ENCODE assay signal across 9 mouse cellular contexts in the genomic region with DNA sequence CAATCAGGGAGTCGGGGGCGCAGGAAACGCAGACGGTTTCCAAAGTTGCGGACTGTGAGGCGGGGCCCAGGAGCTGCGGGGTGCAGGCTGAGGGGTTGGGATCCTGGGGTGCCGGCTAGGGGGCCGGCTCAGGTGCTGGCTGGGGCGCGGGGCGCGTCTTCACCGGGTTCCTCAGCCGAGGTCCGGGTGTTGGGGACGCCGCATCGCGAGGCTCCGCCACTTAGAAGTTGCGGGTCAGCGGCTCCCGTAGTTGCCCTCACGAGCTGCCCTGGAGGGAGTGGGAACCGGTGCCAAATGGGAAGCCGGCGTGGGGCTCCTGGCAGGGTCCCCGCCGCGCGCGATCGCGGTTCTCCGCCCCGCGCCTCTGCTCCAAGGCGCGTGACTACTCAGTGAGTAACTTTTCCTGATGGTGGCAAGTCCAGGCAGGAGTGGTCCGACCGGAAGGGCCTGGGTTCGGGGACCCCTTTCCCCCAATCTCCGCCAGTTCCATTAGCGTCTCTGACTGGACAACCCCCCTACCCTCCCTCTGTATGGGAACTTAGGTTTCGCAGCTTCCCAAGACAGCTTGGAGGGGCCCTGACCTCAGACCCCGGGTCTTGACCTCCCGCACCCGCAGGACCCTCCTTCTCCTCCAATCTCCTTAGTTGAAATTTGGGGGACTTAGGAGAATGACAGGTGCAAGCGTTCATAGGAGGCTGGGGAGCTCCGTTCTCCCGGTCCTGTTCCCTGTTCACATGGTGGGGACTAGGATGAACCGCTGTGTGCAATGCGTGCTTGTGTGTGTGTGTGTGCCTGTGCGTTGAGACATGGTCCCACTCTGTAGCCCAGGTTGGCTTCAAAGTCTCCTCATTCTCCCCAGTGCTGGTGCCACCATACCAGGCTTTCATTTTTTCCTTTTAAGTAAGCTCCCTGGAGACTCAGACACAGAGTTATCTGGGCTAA. TPM values are rescaled to one million over a fixed set of nuclear protein-coding genes. Genes with fewer than 3 reads are reported as not detected.
DNase-seq lines count a peak whose midpoint lies in the region; ATAC-seq lines count a peak whose summit lies in the region.
"Had no signal": no experiment of that assay in that cellular context is flagged by ENCODE, and none has a peak within 500 bp of the region (broad histone marks: within the 10 kb centered on the region; RNA-seq: fewer than 3 reads in every experiment).

No protein-coding gene starts in this region.

- H3K27ac ChIP-seq in forebrain, embryonic 13.5 days: peak overlapping the region; percentile 62
- peak overlapping the region; percentile 90 for H3K27ac ChIP-seq in kidney, embryonic 15.5 days
- peak overlapping the region; percentile 68 for H3K27ac ChIP-seq in midbrain, embryonic 11.5 days (ENCODE audit: low read depth, low read length)

- H3K4me3 ChIP-seq in forebrain, embryonic 13.5 days: peak overlapping the region; percentile 91
- H3K4me3 ChIP-seq in kidney, embryonic 15.5 days (replicated peaks): peak overlapping the region; percentile 88
- peak overlapping the region; percentile 94 for H3K4me3 ChIP-seq in midbrain, embryonic 11.5 days (ENCODE audit: low read depth, low read length)

- peak; percentile 17 for DNase-seq in left cerebral cortex, adult 11 months (ENCODE audit: low spot score)
- DNase-seq in left cerebral cortex, postnatal 36 days (ENCODE audit: low spot score in 2 of 2): no peak
- DNase-seq in NIH3T3 (ENCODE audit: low read depth): peak; percentile 57
- DNase-seq in midbrain, embryonic 11.5 days (ENCODE audit: low spot score, missing footprints): peak; percentile 90
- no peak for DNase-seq in ovary, postnatal 14 days (ENCODE audit: low spot score)
- no peak for DNase-seq in frontal cortex, postnatal 36 days (ENCODE audit: low spot score in 2 of 2)

- peaks cover 6% of the 10 kb centered on the region for H3K9me3 ChIP-seq in forebrain, embryonic 13.5 days (replicated peaks)
- H3K9me3 ChIP-seq in kidney, embryonic 15.5 days (replicated peaks): no peaks in the 10 kb centered on the region
- H3K9me3 ChIP-seq in midbrain, embryonic 11.5 days (ENCODE audit: control insufficient read depth, low read length): peaks cover 9% of the 10 kb centered on the region

- ATAC-seq in forebrain, embryonic 13.5 days: peak; percentile 61
- peak; percentile 47 for ATAC-seq in kidney, embryonic 15.5 days (replicated peaks; ENCODE audit: low FRiP score)
- ATAC-seq in midbrain, embryonic 11.5 days (ENCODE audit: low FRiP score): no peak; the same call in 1 of the 2 replicates

- H3K4me1 ChIP-seq in forebrain, embryonic 13.5 days: peaks cover 19% of the 10 kb centered on the region
- peaks cover 41% of the 10 kb centered on the region for H3K4me1 ChIP-seq in kidney, embryonic 15.5 days
- peaks cover 13% of the 10 kb centered on the region for H3K4me1 ChIP-seq in midbrain, embryonic 11.5 days (ENCODE audit: control insufficient read depth, insufficient read depth, low read length)

- 2% methylated on average over 52 of the region's 55 CpGs for WGBS in forebrain, embryonic 13.5 days
- under 1% methylated on average over 48 of the region's 55 CpGs for WGBS in kidney, embryonic 15.5 days
- WGBS in midbrain, embryonic 11.5 days: 1% methylated on average over 47 of the region's 55 CpGs

- H3K36me3 ChIP-seq in forebrain, embryonic 13.5 days (ENCODE audit: poor library complexity, severe bottlenecking): peaks cover 38% of the 10 kb centered on the region
- peaks cover 38% of the 10 kb centered on the region for H3K36me3 ChIP-seq in kidney, embryonic 15.5 days
- H3K36me3 ChIP-seq in midbrain, embryonic 11.5 days (ENCODE audit: control insufficient read depth, insufficient read depth, low read length): peaks cover 27% of the 10 kb centered on the region

- H3K9ac ChIP-seq in forebrain, embryonic 13.5 days: peak overlapping the region; percentile 96
- H3K9ac ChIP-seq in kidney, embryonic 15.5 days: peak overlapping the region; percentile 98
- H3K9ac ChIP-seq in midbrain, embryonic 11.5 days (ENCODE audit: low read length): peak overlapping the region; percentile 99

- H3K27me3 ChIP-seq in forebrain, embryonic 13.5 days: no peaks in the 10 kb centered on the region
- H3K27me3 ChIP-seq in kidney, embryonic 15.5 days: no peaks in the 10 kb centered on the region
- no peaks in the 10 kb centered on the region; the same call in 1 of the 2 replicates for H3K27me3 ChIP-seq in midbrain, embryonic 11.5 days (ENCODE audit: control insufficient read depth, insufficient read depth, low read length)

- intact Hi-C loops in left cerebral cortex, postnatal 36 days (cut with DNase I): no loop called here

- peak overlapping the region; percentile 91 for H3K4me2 ChIP-seq in forebrain, embryonic 13.5 days
- H3K4me2 ChIP-seq in kidney, embryonic 15.5 days: peak overlapping the region; percentile 79
- H3K4me2 ChIP-seq in midbrain, embryonic 11.5 days: peak overlapping the region; percentile 87

RNA-seq across cellular contexts. Expression of gene Homer3, which starts 0.8 kb away (rescaled TPM):
- 1 to 10 TPM; 9.1 to 9.6 TPM for total RNA-seq in left cerebral cortex, postnatal 36 days (2021)
- 65.0 and 66.0 TPM in 2 replicates for polyA plus RNA-seq in forebrain, embryonic 13.5 days (2015; fragmentation: Nextera tagmentation; extraction: Ambion mirVana)
- 69.5 and 79.9 TPM in 2 replicates for polyA plus RNA-seq in kidney, embryonic 15.5 days (2015; fragmentation: Nextera tagmentation; extraction: Ambion mirVana)
- polyA plus RNA-seq in midbrain, embryonic 11.5 days (2014; fragmentation: Nextera tagmentation; extraction: Ambion mirVana): 50.5 and 61.2 TPM in 2 replicates

RNA-seq across cellular contexts. Expression of gene Ddx49, which starts 18.9 kb away (rescaled TPM):
- total RNA-seq in left cerebral cortex, postnatal 36 days (2021): 10 to 100 TPM; 47.8 to 49.8 TPM
- polyA plus RNA-seq in forebrain, embryonic 13.5 days (2015; fragmentation: Nextera tagmentation; extraction: Ambion mirVana): 52.4 and 53.7 TPM in 2 replicates
- polyA plus RNA-seq in kidney, embryonic 15.5 days (2015; fragmentation: Nextera tagmentation; extraction: Ambion mirVana): 45.1 and 49.0 TPM in 2 replicates
- polyA plus RNA-seq in midbrain, embryonic 11.5 days (2014; fragmentation: Nextera tagmentation; extraction: Ambion mirVana): 45.7 and 49.7 TPM in 2 replicates

RNA-seq across cellular contexts. Expression of gene Cope, which starts 18.9 kb away (rescaled TPM):
- total RNA-seq in left cerebral cortex, postnatal 36 days (2021): 100 to 1,000 TPM; 124 to 139 TPM
- polyA plus RNA-seq in forebrain, embryonic 13.5 days (2015; fragmentation: Nextera tagmentation; extraction: Ambion mirVana): 268 and 274 TPM in 2 replicates
- 320 and 327 TPM in 2 replicates for polyA plus RNA-seq in kidney, embryonic 15.5 days (2015; fragmentation: Nextera tagmentation; extraction: Ambion mirVana)
- 230 and 240 TPM in 2 replicates for polyA plus RNA-seq in midbrain, embryonic 11.5 days (2014; fragmentation: Nextera tagmentation; extraction: Ambion mirVana)

RNA-seq across cellular contexts. Expression of gene Cers1, which starts 32.2 kb away (rescaled TPM):
- total RNA-seq in left cerebral cortex, postnatal 36 days (2021): 100 to 1,000 TPM; 101 to 104 TPM
- polyA plus RNA-seq in forebrain, embryonic 13.5 days (2015; fragmentation: Nextera tagmentation; extraction: Ambion mirVana): 18.2 and 20.1 TPM in 2 replicates
- polyA plus RNA-seq in kidney, embryonic 15.5 days (2015; fragmentation: Nextera tagmentation; extraction: Ambion mirVana): 2.6 and 4.0 TPM in 2 replicates
- polyA plus RNA-seq in midbrain, embryonic 11.5 days (2014; fragmentation: Nextera tagmentation; extraction: Ambion mirVana): 5.5 and 7.0 TPM in 2 replicates
- total RNA-seq: neutrophil, adult 5-6 weeks had no signal

RNA-seq across cellular contexts. Expression of gene Gdf1, which starts 46.2 kb away (rescaled TPM):
- total RNA-seq in left cerebral cortex, postnatal 36 days (2021): 10 to 100 TPM; 15.3 to 23.7 TPM
- polyA plus RNA-seq in forebrain, embryonic 13.5 days (2015; fragmentation: Nextera tagmentation; extraction: Ambion mirVana): 0.89 and 2.5 TPM in 2 replicates
- polyA plus RNA-seq in kidney, embryonic 15.5 days (2015; fragmentation: Nextera tagmentation; extraction: Ambion mirVana): 5.2 and 6.2 TPM in 2 replicates
- 0.43 and 1.3 TPM in 2 replicates for polyA plus RNA-seq in midbrain, embryonic 11.5 days (2014; fragmentation: Nextera tagmentation; extraction: Ambion mirVana)
- total RNA-seq: neutrophil, adult 5-6 weeks had no signal

Comparison
In these comparisons a context has a peak if more than half of its experiments do, and no peak if none do; other contexts are left out.
1. DNase-seq: peak in left cerebral cortex, adult 11 months (single experiment), NIH3T3 (single experiment) and midbrain, embryonic 11.5 days (single experiment); none in left cerebral cortex, postnatal 36 days (0 of 2), ovary, postnatal 14 days (single experiment) and frontal cortex, postnatal 36 days (0 of 2).
2. Peak in every context shown above with its lines, with median percentiles within 50 percentile points of each other: H3K27ac ChIP-seq, H3K4me2 ChIP-seq, H3K4me3 ChIP-seq and H3K9ac ChIP-seq.